Mouse (Mus musculus) cerebellum, adult 11 months (tissue): ENCODE results near the gene Ptges3l.
A peak's percentile ranks its signal among the peaks of the same experiment; 100 is the strongest.
"Not testable (repeated sequence)": the region's sequence is repeated elsewhere in the genome, so short reads cannot be mapped to it uniquely, and the experiment has no call there.

ENCODE experiments used
- DNase-seq: peaks from one replicate; pipeline ENCODE4 v3.0.0; 2022

The Ptges3l gene

GRCm38 (mm10) chr11:101455627-101456026 is 30.5 kb upstream of the Ptges3l start:
- DNase-seq = no peak

GRCm38 (mm10) chr11:101454702-101455101 is 29.6 kb upstream of the Ptges3l start:
- no peak for DNase-seq

- no peak for DNase-seq
These were observed 27.1 kb upstream of the Ptges3l start for GRCm38 (mm10) chr11:101452093-101452774.

GRCm38 (mm10) chr11:101451536-101451935 is 26.4 kb upstream of the Ptges3l start:
- no peak for DNase-seq

GRCm38 (mm10) chr11:101450394-101450793 is 25.3 kb upstream of the Ptges3l start:
- DNase-seq = no peak

- DNase-seq = not testable (repeated sequence)
These were observed 24.5 kb upstream of the Ptges3l start for GRCm38 (mm10) chr11:101449596-101449995.

GRCm38 (mm10) chr11:101448899-101449298 is 23.8 kb upstream of the Ptges3l start:
- DNase-seq = no peak

GRCm38 (mm10) chr11:101448274-101448746 is 23.2 kb upstream of the Ptges3l start, which contains the start of gene Ifi35:
Gene Ifi35 (plus strand): TSS chr11:101448407.
- DNase-seq = no peak

GRCm38 (mm10) chr11:101447786-101448185 is 22.7 kb upstream of the Ptges3l start:
- DNase-seq = no peak

- not testable (repeated sequence) for DNase-seq
These were observed 21.7 kb upstream of the Ptges3l start for GRCm38 (mm10) chr11:101446860-101447259.

- DNase-seq = no peak
These were observed 21.2 kb upstream of the Ptges3l start for GRCm38 (mm10) chr11:101446319-101446718.

- DNase-seq = no peak
These were observed 17.6 kb upstream of the Ptges3l start for GRCm38 (mm10) chr11:101442760-101443159.

- DNase-seq = peak; percentile 97
These were observed 17.1 kb upstream of the Ptges3l start, which contains the start of gene Rpl27 for GRCm38 (mm10) chr11:101442127-101442693. Gene Rpl27 (plus strand): TSS chr11:101442298.

- not testable (repeated sequence) for DNase-seq
These were observed 16.5 kb upstream of the Ptges3l start for GRCm38 (mm10) chr11:101441450-101442126.

- DNase-seq = not testable (repeated sequence)
These were observed 12.9 kb upstream of the Ptges3l start for GRCm38 (mm10) chr11:101438006-101438405.

- DNase-seq = no peak
These were observed 11.8 kb upstream of the Ptges3l start for GRCm38 (mm10) chr11:101436916-101437315.

- DNase-seq = no peak
These were observed 10.7 kb upstream of the Ptges3l start for GRCm38 (mm10) chr11:101435831-101436230.

GRCm38 (mm10) chr11:101433396-101433795 is 8.3 kb upstream of the Ptges3l start:
- peak; percentile 44 for DNase-seq

GRCm38 (mm10) chr11:101431327-101431726 is 6.2 kb upstream of the Ptges3l start:
- DNase-seq = no peak

- no peak for DNase-seq
These were observed 1.0 kb upstream of the Ptges3l start for GRCm38 (mm10) chr11:101426165-101426564.

GRCm38 (mm10) chr11:101424105-101424851 is 855 bp downstream of the Ptges3l start, which contains the start of gene Gm27029:
Gene Gm27029 (minus strand): TSS chr11:101424796.
- peak; percentile 27 for DNase-seq

- DNase-seq = no peak
These were observed 5.0 kb downstream of the Ptges3l start for GRCm38 (mm10) chr11:101420148-101420547.

- no peak for DNase-seq
These were observed 5.5 kb downstream of the Ptges3l start for GRCm38 (mm10) chr11:101419610-101420009.
